Mouse (Mus musculus) intestine, embryonic 14.5 days (tissue): ENCODE data around the gene Gabarapl2. TPM values are rescaled to one million over a fixed set of nuclear protein-coding genes. Genes with fewer than 3 reads are reported as not detected.

Source experiments
- ATAC-seq: fragments of 200-750 bp; cut with Nextera tagmentation; replicated peaks from 2 replicates; pipeline ENCODE4 v1.8.0; 2017; ENCODE audit warnings: low read depth, moderate number of reproducible peaks, moderate TSS enrichment, moderate library complexity; ENCODE audit not compliant: low FRiP score, low TSS enrichment
- DNase-seq: peaks from one replicate; pipeline ENCODE4 v3.0.0-alpha.2; 2018; ENCODE audit warnings: low spot score
- H3K27ac ChIP-seq: fragments of 300-500 bp; sonication (generic); 2 replicates; pipeline ENCODE4 v1.5.1; 2014; ENCODE audit warnings: low read depth, mild to moderate bottlenecking, control low read depth
- H3K27me3 ChIP-seq: fragments of 300-500 bp; sonication (generic); replicated peaks from 2 replicates; pipeline ENCODE4 v1.6.1; 2014; ENCODE audit warnings: low read length, control low read depth; ENCODE audit not compliant: control insufficient read depth, insufficient read depth
- H3K36me3 ChIP-seq: fragments of 300-500 bp; sonication (generic); 2 replicates; pipeline ENCODE4 v1.6.1; 2014; ENCODE audit warnings: low read length, control low read depth; ENCODE audit not compliant: control insufficient read depth, insufficient read depth
- H3K4me1 ChIP-seq: fragments of 300-500 bp; sonication (generic); replicated peaks from 2 replicates; pipeline ENCODE4 v1.6.1; 2014; ENCODE audit warnings: low read length, control low read depth, mixed read lengths; ENCODE audit not compliant: control insufficient read depth, insufficient read depth
- H3K4me2 ChIP-seq: fragments of 300-500 bp; sonication (generic); 2 replicates; pipeline ENCODE4 v1.6.1; 2014; ENCODE audit warnings: low read length
- H3K4me3 ChIP-seq: fragments of 300-500 bp; sonication (generic); 2 replicates; pipeline ENCODE4 v1.5.1; 2014; ENCODE audit warnings: low read depth, low read length, control low read depth, mixed read lengths
- H3K9ac ChIP-seq: fragments of 300-500 bp; sonication (generic); 2 replicates; pipeline ENCODE4 v1.6.1; 2014; ENCODE audit warnings: mild to moderate bottlenecking, low read length
- H3K9me3 ChIP-seq: fragments of 300-500 bp; sonication (generic); 2 replicates; pipeline ENCODE4 v1.6.1; 2016; ENCODE audit warnings: low read length, control low read depth; ENCODE audit not compliant: control insufficient read depth
- WGBS: fragments of 180-500 bp; shearing (Covaris S2); extraction: QIAGEN DNeasy Blood & Tissue Kit; methylation state at CpG from one replicate; pipeline ENCODE4 v1.1.7; 2014; 5-methylcytosine and 5-hydroxymethylcytosine counted together
- polyA plus RNA-seq: library from polyadenylated mRNA; unstranded; fragments of >200 nt; fragmentation: Nextera tagmentation; extraction: Ambion mirVana; gene quantifications from 2 replicates; pipeline ENCODE4 v1.2.1, GENCODE M21; 2014

Gene Gabarapl2
- polyA plus RNA-seq, 1 experiment from 2014 or later: 182 TPM

DNA sequence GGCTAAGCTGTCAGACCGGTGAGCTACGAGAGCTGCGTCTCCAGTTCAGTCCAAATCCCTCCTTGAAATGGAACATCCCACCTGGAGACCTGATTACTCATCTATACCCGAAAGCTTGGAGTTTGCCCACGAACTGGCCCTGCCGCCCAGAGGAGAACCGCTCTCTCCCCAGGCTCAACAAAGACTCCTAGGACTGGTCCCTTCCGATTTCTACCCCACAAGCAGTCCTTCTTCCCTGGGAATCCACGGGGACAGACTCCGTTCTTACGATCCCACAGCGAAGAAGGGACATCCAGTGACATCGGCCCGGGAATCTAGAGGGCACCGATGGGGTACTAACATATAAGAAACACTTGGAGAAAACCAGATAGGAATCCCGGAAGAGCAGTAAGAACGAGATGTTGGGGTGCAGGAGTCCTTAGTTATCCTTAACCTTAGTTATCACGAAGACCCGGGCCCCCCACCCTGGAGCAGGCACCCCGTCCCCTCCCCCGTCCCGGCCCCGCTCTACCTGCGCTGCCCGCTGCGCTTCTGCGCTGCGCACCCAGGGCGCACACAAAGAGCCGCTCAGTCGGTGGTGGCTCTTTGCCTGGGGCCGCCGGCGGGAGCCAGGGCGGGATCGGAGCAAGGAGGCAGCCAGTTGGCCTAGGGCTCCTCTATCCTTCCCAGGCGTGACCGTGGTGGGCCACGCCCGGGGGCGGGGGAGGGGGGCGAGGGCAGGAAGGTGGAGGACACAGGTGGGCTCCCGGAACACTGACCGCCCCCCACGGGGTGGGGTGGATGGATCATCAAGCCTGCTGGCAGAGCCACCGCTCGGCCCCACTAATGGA, 30.7 kb upstream of the Gabarapl2 start, which contains the start of gene Chst5:
Gene Chst5 (minus strand): TSS at position 827 of the 830 bp plus-strand sequence.
- Histone ChIP-seq H3K4me3 (peak within 1 kb of the TSS; percentile 37), H3K9ac (peak within 1 kb of the TSS; percentile 40), H3K4me2 (peak within 1 kb of the TSS; percentile 78), H3K9me3 (no peaks in the 10 kb centered on the region), H3K4me1 (0 out of 2 replicates have a peak, but pooled peaks cover 4% of the 10 kb centered on the region), H3K27ac (no peak within 1 kb of the TSS), H3K36me3 (no peaks in the 10 kb centered on the region), H3K27me3 (peaks cover 20% of the 10 kb centered on the region)
- DNase-seq (peak; percentile 71), ATAC-seq (peak; percentile 33; the same call in 1 of the 2 replicates)
- WGBS: 4% methylated on average over 46 of the region's 47 CpGs

DNA sequence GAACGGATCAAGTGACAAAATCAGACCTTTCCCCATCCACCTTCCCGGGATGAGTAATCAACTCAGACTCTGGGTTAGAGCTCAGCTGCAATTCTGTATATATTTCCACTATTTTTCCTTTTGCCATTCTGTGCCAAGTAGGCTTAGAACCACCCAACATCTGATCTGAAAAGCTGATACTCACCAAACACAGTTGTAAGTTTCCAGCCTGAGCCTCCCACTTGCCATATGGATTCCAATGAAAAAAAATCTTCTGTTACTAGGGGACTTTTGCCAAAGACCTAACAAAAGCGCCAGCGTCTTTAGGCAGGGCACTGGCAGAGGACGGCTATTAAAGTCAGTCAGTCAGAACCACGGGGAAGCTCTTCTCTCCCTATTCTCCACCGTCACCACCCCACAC, 28.9 kb upstream of the Gabarapl2 start:
- H3K27me3 ChIP-seq: peaks cover 20% of the 10 kb centered on the region
- no peak overlapping the region for H3K27ac ChIP-seq
- no peak overlapping the region for H3K4me3 ChIP-seq
- 0 out of 2 replicates have a peak, but pooled peaks cover 4% of the 10 kb centered on the region for H3K4me1 ChIP-seq
- no peak overlapping the region for H3K9ac ChIP-seq
- no peaks in the 10 kb centered on the region for H3K9me3 ChIP-seq
- H3K4me2 ChIP-seq: no peak overlapping the region
- H3K36me3 ChIP-seq: no peaks in the 10 kb centered on the region
- ATAC-seq (no peak), DNase-seq (no peak)
- WGBS: 61% methylated on average over 7 of the region's 7 CpGs

DNA sequence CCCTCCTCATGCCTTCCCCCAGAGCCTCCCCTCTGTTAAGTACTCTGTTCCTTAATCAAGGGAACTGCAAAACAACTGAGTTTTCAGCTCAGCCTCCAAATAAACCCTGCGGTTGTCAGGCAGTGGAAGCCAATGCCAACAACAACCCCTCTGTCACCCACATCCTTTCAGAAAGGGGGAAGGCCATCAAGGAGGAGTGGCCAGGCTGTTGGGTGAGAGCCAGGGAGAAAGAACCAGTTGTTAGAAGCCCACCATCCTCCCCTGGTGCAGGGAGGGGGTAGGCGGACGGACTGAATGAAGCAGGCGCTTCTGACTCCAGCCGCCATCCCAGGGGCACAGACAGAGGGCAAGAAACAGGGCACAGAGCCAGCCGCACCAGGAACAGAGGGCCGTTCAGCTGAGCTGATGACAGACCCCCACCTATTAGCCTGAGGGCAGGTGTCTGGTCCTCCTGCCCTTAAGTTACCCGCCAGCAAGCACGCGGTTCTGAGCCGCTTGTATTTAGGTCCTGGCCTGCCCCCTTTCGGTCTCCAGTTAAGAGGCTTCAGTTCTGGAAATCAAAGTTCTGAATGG, 27.6 kb upstream of the Gabarapl2 start:
- Histone ChIP-seq H3K4me1 (0 out of 2 replicates have a peak, but pooled peaks cover 4% of the 10 kb centered on the region), H3K9me3 (no peaks in the 10 kb centered on the region), H3K9ac (no peak overlapping the region), H3K4me3 (no peak overlapping the region), H3K4me2 (no peak overlapping the region), H3K27ac (no peak overlapping the region), H3K27me3 (peaks cover 20% of the 10 kb centered on the region), H3K36me3 (no peaks in the 10 kb centered on the region)
- DNase-seq: no peak
- WGBS: 67% methylated on average over 12 of the region's 12 CpGs
- ATAC-seq: peak; percentile 66

DNA sequence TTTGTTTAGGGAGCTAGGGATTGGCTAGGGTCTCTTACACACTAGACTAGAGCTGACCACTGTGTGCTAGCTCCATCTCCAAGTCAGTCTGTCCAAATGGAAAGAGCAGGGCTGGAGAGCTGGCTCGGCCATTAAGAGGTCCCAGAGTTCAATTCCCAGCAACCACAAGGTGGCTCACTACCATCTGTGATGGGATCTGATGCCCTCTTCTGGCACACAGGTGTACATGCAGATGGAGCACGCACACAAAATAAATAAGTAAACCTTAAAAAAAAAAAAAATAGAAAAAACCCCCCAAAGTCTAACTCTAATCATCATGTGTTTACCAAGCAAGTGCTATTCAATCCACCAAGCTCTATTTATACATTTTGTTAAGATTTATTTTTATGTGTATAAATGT, 20.8 kb upstream of the Gabarapl2 start:
- ATAC-seq: no peak
- Histone ChIP-seq H3K9ac (no peak overlapping the region), H3K4me2 (no peak overlapping the region), H3K4me3 (no peak overlapping the region), H3K9me3 (no peaks in the 10 kb centered on the region), H3K4me1 (no peaks in the 10 kb centered on the region), H3K36me3 (no peaks in the 10 kb centered on the region), H3K27ac (no peak overlapping the region), H3K27me3 (no peaks in the 10 kb centered on the region)
- 87% methylated on average over 2 of the region's 2 CpGs for WGBS
- no peak for DNase-seq

DNA sequence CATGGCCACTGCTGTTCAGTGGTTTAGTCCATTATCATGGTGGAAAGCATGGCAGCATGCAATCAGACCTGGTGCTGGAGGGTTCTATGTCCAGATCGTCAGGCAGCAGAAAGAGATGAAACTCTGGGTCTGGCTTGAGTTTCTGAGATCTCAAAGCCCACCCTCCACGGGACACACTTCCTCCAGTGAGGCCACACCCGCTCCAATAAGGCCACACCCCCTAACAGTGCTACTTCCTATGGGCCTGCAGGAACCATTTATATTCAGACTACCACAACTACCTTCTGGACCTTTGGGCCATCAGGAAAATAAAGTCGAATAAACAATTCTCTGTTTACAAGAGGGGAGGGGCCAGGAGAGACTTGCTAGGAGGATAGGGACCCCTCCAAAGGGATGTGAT, 19.5 kb upstream of the Gabarapl2 start:
- Histone ChIP-seq H3K4me3 (no peak overlapping the region), H3K4me2 (no peak overlapping the region), H3K27me3 (no peaks in the 10 kb centered on the region), H3K9me3 (no peaks in the 10 kb centered on the region), H3K27ac (no peak overlapping the region), H3K9ac (no peak overlapping the region), H3K4me1 (no peaks in the 10 kb centered on the region), H3K36me3 (no peaks in the 10 kb centered on the region)
- 82% methylated on average over 4 of the region's 4 CpGs for WGBS
- DNase-seq (no peak), ATAC-seq (no peak)

DNA sequence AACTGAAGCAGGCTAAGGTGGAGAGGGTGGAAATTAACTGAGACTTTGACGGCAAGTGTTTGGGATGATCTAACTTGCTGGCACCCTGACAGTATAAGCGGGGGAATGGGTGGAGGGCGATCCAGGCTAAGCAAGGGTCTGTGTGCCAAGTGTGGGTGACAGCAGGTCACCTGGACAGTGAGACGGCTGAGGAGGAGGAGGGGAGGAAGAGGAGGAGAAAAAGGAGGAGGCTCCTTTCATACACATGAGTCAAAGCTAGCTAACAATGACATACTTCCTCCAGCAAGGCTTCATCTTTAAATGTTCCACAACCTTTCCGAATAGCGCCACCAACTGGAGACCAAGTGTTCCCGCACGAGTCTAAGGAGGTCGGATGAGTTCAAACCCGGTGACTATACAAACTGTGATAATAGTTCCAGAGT, 17.1 kb upstream of the Gabarapl2 start:
- H3K9ac ChIP-seq: no peak overlapping the region
- no peak overlapping the region for H3K27ac ChIP-seq
- H3K9me3 ChIP-seq: no peaks in the 10 kb centered on the region
- 0 out of 2 replicates have a peak, but pooled peaks have one; percentile 29 for ATAC-seq
- H3K4me1 ChIP-seq: no peaks in the 10 kb centered on the region
- 32% methylated on average over 10 of the region's 10 CpGs for WGBS
- H3K27me3 ChIP-seq: no peaks in the 10 kb centered on the region
- no peak overlapping the region for H3K4me3 ChIP-seq
- no peaks in the 10 kb centered on the region for H3K36me3 ChIP-seq
- H3K4me2 ChIP-seq: no peak overlapping the region
- DNase-seq: no peak

DNA sequence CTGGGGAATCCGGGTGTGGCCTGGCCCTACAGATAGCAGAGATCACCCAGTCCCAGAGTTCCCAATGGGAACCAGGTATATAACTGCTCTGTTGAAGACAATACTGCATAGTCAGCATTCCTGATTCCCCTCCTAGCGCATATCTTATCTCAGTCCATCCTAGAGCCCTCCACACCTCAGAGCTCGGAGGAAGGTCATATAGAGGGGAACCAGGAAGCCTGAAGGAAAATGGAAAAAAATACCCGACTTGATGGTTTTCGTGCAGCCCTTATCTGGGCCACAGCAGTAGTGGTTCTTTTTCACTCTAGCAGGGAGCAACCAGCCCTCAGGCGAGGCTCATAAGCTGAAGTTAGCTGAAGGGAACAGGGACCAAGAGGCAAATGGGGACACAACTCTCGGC, 15.5 kb upstream of the Gabarapl2 start:
- no peak for DNase-seq

DNA sequence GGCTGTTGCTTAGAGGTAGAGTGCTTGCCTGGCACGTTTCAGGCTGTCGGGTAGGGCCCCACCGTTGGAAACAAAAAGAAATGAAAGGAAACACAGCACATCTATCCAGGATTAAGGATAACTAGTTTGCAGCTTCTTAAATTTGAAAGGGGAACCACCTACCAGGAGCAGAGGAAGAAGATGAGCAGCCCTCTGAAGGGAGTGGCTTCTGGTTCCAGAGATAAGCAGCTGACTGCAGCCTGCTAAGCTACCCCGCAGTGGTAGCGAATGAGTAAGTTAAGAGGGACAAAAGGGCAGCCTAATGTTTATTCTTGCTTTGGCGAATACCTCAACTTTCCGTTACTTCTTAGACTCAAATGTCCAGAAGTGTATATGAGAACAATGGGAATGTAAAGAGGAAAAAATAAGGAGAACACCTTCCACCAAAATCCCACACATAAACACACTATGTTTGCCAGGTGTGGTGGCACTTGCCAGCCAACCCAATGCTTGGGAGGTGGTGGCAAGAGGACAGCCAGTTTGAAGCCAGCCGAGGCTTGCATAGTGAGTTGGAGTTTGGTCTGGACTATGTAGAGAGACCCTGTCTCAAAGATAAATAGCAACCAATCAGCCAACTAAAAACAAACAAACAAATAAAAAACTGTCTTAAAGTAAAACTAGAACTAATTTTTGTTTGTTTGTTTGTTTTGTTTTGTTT, 10.7 kb upstream of the Gabarapl2 start:
- no peak for DNase-seq

More for the DNA sequence above, 15.5 kb upstream of the Gabarapl2 start:
- Histone ChIP-seq H3K9ac (no peak overlapping the region), H3K27me3 (no peaks in the 10 kb centered on the region), H3K9me3 (no peaks in the 10 kb centered on the region), H3K4me1 (no peaks in the 10 kb centered on the region), H3K4me3 (no peak overlapping the region), H3K36me3 (no peaks in the 10 kb centered on the region), H3K4me2 (no peak overlapping the region), H3K27ac (no peak overlapping the region)
- WGBS: 60% methylated on average over 7 of the region's 7 CpGs
- ATAC-seq: 0 out of 2 replicates have a peak, but pooled peaks have one; percentile 41

More for the DNA sequence above, 10.7 kb upstream of the Gabarapl2 start:
- no peak overlapping the region for H3K27ac ChIP-seq
- H3K4me2 ChIP-seq: no peak overlapping the region
- ATAC-seq: no peak
- H3K4me3 ChIP-seq: no peak overlapping the region
- WGBS: 56% methylated on average over 8 of the region's 8 CpGs
- no peaks in the 10 kb centered on the region for H3K9me3 ChIP-seq
- H3K36me3 ChIP-seq: no peaks in the 10 kb centered on the region
- no peak overlapping the region for H3K9ac ChIP-seq
- no peaks in the 10 kb centered on the region for H3K27me3 ChIP-seq
- H3K4me1 ChIP-seq: peaks cover 10% of the 10 kb centered on the region
